Mouse (Mus musculus): ENCODE data around the gene Olfr74. TPM values are rescaled to one million over a fixed set of nuclear protein-coding genes. Genes with fewer than 3 reads are reported as not detected.

Gene Olfr74
- polyA plus RNA-seq, 1 experiment from 2014 or later: not detected

Other genes with a start within 250 kb of the Olfr74 start
- gene Olfr1138, start 234.7 kb downstream of the Olfr74 start, polyA plus RNA-seq (2015; fragmentation: Nextera tagmentation; extraction: Ambion mirVana): not detected in 2 replicates
- not detected in 2 replicates for gene Olfr1140, start 230.9 kb downstream of the Olfr74 start, polyA plus RNA-seq (2015; fragmentation: Nextera tagmentation; extraction: Ambion mirVana)
- not detected in 2 replicates for gene Olfr1141, start 220.7 kb downstream of the Olfr74 start, polyA plus RNA-seq (2015; fragmentation: Nextera tagmentation; extraction: Ambion mirVana)
- gene Olfr152, start 195.2 kb downstream of the Olfr74 start, polyA plus RNA-seq (2015; fragmentation: Nextera tagmentation; extraction: Ambion mirVana): not detected in 2 replicates
- gene Olfr1143, start 174.1 kb downstream of the Olfr74 start, polyA plus RNA-seq (2015; fragmentation: Nextera tagmentation; extraction: Ambion mirVana): not detected in 2 replicates
- not detected in 2 replicates for gene Olfr1145, start 164.8 kb downstream of the Olfr74 start, polyA plus RNA-seq (2015; fragmentation: Nextera tagmentation; extraction: Ambion mirVana)
- not detected in 2 replicates for gene Olfr1148, start 144.1 kb downstream of the Olfr74 start, polyA plus RNA-seq (2015; fragmentation: Nextera tagmentation; extraction: Ambion mirVana)
- not detected in 2 replicates for gene Olfr1150-ps1, start 130.7 kb downstream of the Olfr74 start, polyA plus RNA-seq (2015; fragmentation: Nextera tagmentation; extraction: Ambion mirVana)
- gene Olfr1151, start 118.8 kb downstream of the Olfr74 start, polyA plus RNA-seq (2015; fragmentation: Nextera tagmentation; extraction: Ambion mirVana): not detected in 2 replicates
- not detected in 2 replicates for gene Olfr1152, start 108.2 kb downstream of the Olfr74 start, polyA plus RNA-seq (2015; fragmentation: Nextera tagmentation; extraction: Ambion mirVana)
- not detected in 2 replicates for gene Olfr1153, start 79.7 kb downstream of the Olfr74 start, polyA plus RNA-seq (2015; fragmentation: Nextera tagmentation; extraction: Ambion mirVana)
- not detected in 2 replicates for gene Olfr1154, start 69.5 kb downstream of the Olfr74 start, polyA plus RNA-seq (2015; fragmentation: Nextera tagmentation; extraction: Ambion mirVana)
- gene Olfr1155, start 29.5 kb downstream of the Olfr74 start, polyA plus RNA-seq (2015; fragmentation: Nextera tagmentation; extraction: Ambion mirVana): not detected in 2 replicates
- gene Olfr1156, start 21.6 kb downstream of the Olfr74 start, polyA plus RNA-seq (2015; fragmentation: Nextera tagmentation; extraction: Ambion mirVana): not detected in 2 replicates
- gene Olfr1157, start 6.4 kb downstream of the Olfr74 start, polyA plus RNA-seq (2015; fragmentation: Nextera tagmentation; extraction: Ambion mirVana): not detected in 2 replicates
- gene Olfr1158, start 15.4 kb upstream of the Olfr74 start, polyA plus RNA-seq (2015; fragmentation: Nextera tagmentation; extraction: Ambion mirVana): not detected in 2 replicates
- gene Olfr1160, start 33.6 kb upstream of the Olfr74 start, polyA plus RNA-seq (2015; fragmentation: Nextera tagmentation; extraction: Ambion mirVana): not detected in 2 replicates
- gene Olfr1161, start 48.1 kb upstream of the Olfr74 start, polyA plus RNA-seq (2015; fragmentation: Nextera tagmentation; extraction: Ambion mirVana): not detected in 2 replicates
- not detected in 2 replicates for gene Olfr73, start 63.0 kb upstream of the Olfr74 start, polyA plus RNA-seq (2015; fragmentation: Nextera tagmentation; extraction: Ambion mirVana)
- not detected in 2 replicates for gene Olfr1162, start 76.5 kb upstream of the Olfr74 start, polyA plus RNA-seq (2015; fragmentation: Nextera tagmentation; extraction: Ambion mirVana)
- not detected in 2 replicates for gene Olfr1163, start 97.2 kb upstream of the Olfr74 start, polyA plus RNA-seq (2015; fragmentation: Nextera tagmentation; extraction: Ambion mirVana)
- not detected in 2 replicates for gene Olfr1164, start 119.3 kb upstream of the Olfr74 start, polyA plus RNA-seq (2015; fragmentation: Nextera tagmentation; extraction: Ambion mirVana)
- not detected in 2 replicates for gene Olfr1166, start 153.6 kb upstream of the Olfr74 start, polyA plus RNA-seq (2015; fragmentation: Nextera tagmentation; extraction: Ambion mirVana)
- gene Olfr1167, start 180.5 kb upstream of the Olfr74 start, polyA plus RNA-seq (2015; fragmentation: Nextera tagmentation; extraction: Ambion mirVana): not detected in 2 replicates
- gene Olfr1168, start 207.2 kb upstream of the Olfr74 start, polyA plus RNA-seq (2015; fragmentation: Nextera tagmentation; extraction: Ambion mirVana): not detected in 2 replicates